In the genomic region with DNA sequence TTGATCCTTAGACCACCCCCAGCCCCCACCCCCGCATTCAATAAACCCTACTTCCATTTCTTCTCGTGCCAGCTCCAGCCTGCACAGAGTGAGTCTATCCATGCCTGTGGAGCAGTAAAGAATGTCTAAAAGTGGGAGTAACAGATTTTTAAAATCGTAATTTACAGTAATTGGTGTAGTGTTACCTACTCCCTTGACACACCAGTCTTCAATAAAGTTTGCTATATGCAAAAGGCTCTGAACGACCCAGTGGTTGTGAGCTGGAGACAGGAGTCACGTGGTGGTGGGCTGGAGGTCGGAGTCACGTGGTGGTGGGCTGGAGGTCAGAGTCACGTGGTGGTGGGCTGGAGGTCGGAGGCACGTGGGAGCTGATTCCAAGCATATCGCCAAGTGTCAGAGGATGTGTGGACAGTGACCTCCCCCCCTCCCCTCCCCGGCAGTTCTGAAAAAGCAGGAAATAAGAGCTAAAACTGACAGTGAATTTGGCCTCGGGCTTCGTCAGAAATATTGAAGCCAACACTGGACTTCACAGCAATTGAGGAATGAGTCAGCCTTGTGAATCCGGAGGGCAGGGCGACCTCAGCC, we compare ENCODE assay signal across 11 mouse cellular contexts.
DNase-seq lines count a peak whose midpoint lies in the region; ATAC-seq and TF ChIP-seq lines count a peak whose summit lies in the region.
"Had no signal": no experiment of that assay in that cellular context is flagged by ENCODE, and none has a peak within 500 bp of the region (broad histone marks: within the 10 kb centered on the region; RNA-seq: fewer than 3 reads in every experiment).

No protein-coding gene starts in this region.

- H3K9me3 ChIP-seq in limb, embryonic 14.5 days (ENCODE audit: control insufficient read depth, low read length): no peaks in the 10 kb centered on the region
- H3K9me3 ChIP-seq: neural tube, embryonic 15.5 days had no signal

- WGBS in liver, adult 2 months: 72% methylated on average over 16 of the region's 16 CpGs
- WGBS in limb, embryonic 14.5 days: 45% methylated on average over 16 of the region's 16 CpGs

- peak; percentile 53 for DNase-seq in adrenal gland, adult 2 months
- no peak for DNase-seq in adrenal gland, adult 8-10 months
- peak; percentile 19 for DNase-seq in liver, adult 2 months (ENCODE audit: extremely low read depth, low read depth, low spot score)
- no peak for DNase-seq in liver
- peak; percentile 16 for DNase-seq in kidney, adult 18-20 months
- no peak for DNase-seq in limb, embryonic 14.5 days (ENCODE audit: low spot score)
- DNase-seq in embryo, embryonic 11 days: no peak
- DNase-seq: layer of hippocampus, postnatal 36 days had no signal

- TF ChIP-seq POLR2A in liver, adult 2 months (IDR thresholded peaks at IDR 0.05; ENCODE audit: extremely low read depth, insufficient read depth, low read length): no peak
- TF ChIP-seq POLR2A in limb, embryonic 14.5 days (IDR thresholded peaks at IDR 0.05; ENCODE audit: borderline replicate concordance, extremely low read depth, insufficient read depth, insufficient read length): no peak

- TF ChIP-seq CTCF in liver, adult 2 months (IDR thresholded peaks at IDR 0.05; ENCODE audit: low read depth, low read length): no peak

- H3K27me3 ChIP-seq in liver, adult 2 months (ENCODE audit: control insufficient read depth, insufficient read depth, low read length): no peaks in the 10 kb centered on the region
- no peaks in the 10 kb centered on the region for H3K27me3 ChIP-seq in limb, embryonic 14.5 days (ENCODE audit: control insufficient read depth, insufficient read depth, low read length)
- H3K27me3 ChIP-seq: megakaryocyte, embryonic 14.5 days had no signal

- H3K9ac ChIP-seq in liver, adult 2 months (ENCODE audit: low read depth, low read length): no peak overlapping the region
- no peak overlapping the region for H3K9ac ChIP-seq in limb, embryonic 14.5 days (ENCODE audit: low read depth, low read length, severe bottlenecking)
- H3K9ac ChIP-seq: neural tube, embryonic 15.5 days had no signal

- no peaks in the 10 kb centered on the region for H3K4me1 ChIP-seq in liver, adult 2 months (ENCODE audit: control insufficient read depth, insufficient read depth, low read length)
- no peaks in the 10 kb centered on the region for H3K4me1 ChIP-seq in limb, embryonic 14.5 days (ENCODE audit: control insufficient read depth, insufficient read depth, low read length)
- H3K4me1 ChIP-seq: megakaryocyte, embryonic 14.5 days; neural tube, embryonic 15.5 days had no signal

- H3K4me3 ChIP-seq in liver, adult 2 months (ENCODE audit: insufficient read depth, low read depth, low read length): no peak overlapping the region
- H3K4me3 ChIP-seq in limb, embryonic 14.5 days (replicated peaks; ENCODE audit: low read length): no peak overlapping the region
- H3K4me3 ChIP-seq: neural tube, embryonic 15.5 days had no signal

- ATAC-seq in limb, embryonic 14.5 days (ENCODE audit: low FRiP score, low read depth): peak; percentile 34; the same call in 1 of the 2 replicates
- ATAC-seq in CD4-positive, CD25-positive, alpha-beta regulatory T cell, adult 4 months: no peak

- no peaks in the 10 kb centered on the region for H3K36me3 ChIP-seq in liver, adult 2 months (ENCODE audit: control insufficient read depth, insufficient read depth, low read length)
- H3K36me3 ChIP-seq in limb, embryonic 14.5 days (ENCODE audit: control insufficient read depth, insufficient read depth, low read length): no peaks in the 10 kb centered on the region
- H3K36me3 ChIP-seq: neural tube, embryonic 15.5 days had no signal

- no peak overlapping the region for H3K27ac ChIP-seq in liver, adult 2 months (replicated peaks; ENCODE audit: insufficient read depth, low read depth, low read length)
- H3K27ac ChIP-seq in limb, embryonic 14.5 days (replicated peaks; ENCODE audit: low read depth, low read length): no peak overlapping the region
- H3K27ac ChIP-seq: neural tube, embryonic 15.5 days had no signal

- no peaks in the 10 kb centered on the region for H3K79me2 ChIP-seq in liver, adult 2 months (ENCODE audit: control insufficient read depth, insufficient read depth, low read length)

- no peak overlapping the region for H3K4me2 ChIP-seq in limb, embryonic 14.5 days (replicated peaks; ENCODE audit: low read depth, low read length, severe bottlenecking)
- H3K4me2 ChIP-seq: neural tube, embryonic 15.5 days had no signal

Comparison
In these comparisons a context has a peak if more than half of its experiments do, and no peak if none do; other contexts are left out.
1. DNase-seq: peak in adrenal gland, adult 2 months (single experiment), liver, adult 2 months (single experiment) and kidney, adult 18-20 months (single experiment); none in adrenal gland, adult 8-10 months (single experiment), liver (single experiment), limb, embryonic 14.5 days (single experiment) and embryo, embryonic 11 days (single experiment).